Mouse (Mus musculus) G1E (cell line): Measurements from ENCODE around the gene Fam118b.

Source experiments
- CTCF ChIP-seq: IDR thresholded peaks from 2 replicates; pipeline ENCODE4 v1.5.1; 2012; ENCODE audit warnings: low read depth, low read length, inconsistent platforms, mixed read lengths
- GATA1 ChIP-seq: IDR thresholded peaks from 2 replicates; pipeline ENCODE4 v1.6.1; 2012; ENCODE audit warnings: borderline replicate concordance, low read length, inconsistent platforms, mixed read lengths
- POLR2AphosphoS5 ChIP-seq: IDR thresholded peaks from 2 replicates; pipeline ENCODE4 v1.6.1; 2012; ENCODE audit warnings: low read depth, low read length, inconsistent platforms; ENCODE audit not compliant: insufficient replicate concordance
- TAL1 ChIP-seq: conservative IDR thresholded peaks from 2 replicates; pipeline ENCODE4 v1.6.1; 2012; ENCODE audit warnings: low read depth, low read length, inconsistent platforms, mixed read lengths

DNA sequence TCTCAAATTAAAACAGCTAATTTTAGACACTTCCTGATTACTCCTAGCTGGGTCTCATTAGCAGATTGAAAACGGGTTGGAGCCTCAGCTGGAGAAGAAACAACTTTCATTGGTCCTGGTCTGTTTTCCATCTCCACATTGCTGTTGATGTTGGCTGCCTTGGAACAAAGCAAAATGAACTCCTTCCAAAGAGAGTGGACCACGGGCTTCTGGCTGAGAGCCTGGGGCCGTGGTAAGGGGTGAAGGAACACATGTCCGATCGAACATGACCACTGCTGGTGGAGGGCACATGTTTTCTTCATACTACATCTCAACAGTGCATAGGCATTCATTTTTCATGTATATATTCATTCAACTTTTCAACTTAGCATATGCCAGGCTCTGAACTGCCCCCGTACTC, 42.8 kb upstream of the Fam118b start:
- TF ChIP-seq CTCF (no peak), POLR2AphosphoS5 (no peak), TAL1 (no peak), GATA1 (no peak)
